Mouse (Mus musculus) cerebellum, adult 11-12 months (tissue): Measurements from ENCODE around the gene Nol11.

Source experiments
- DNase-seq: peaks from one replicate; pipeline ENCODE4 v3.0.0; 2022

The Nol11 gene

DNA sequence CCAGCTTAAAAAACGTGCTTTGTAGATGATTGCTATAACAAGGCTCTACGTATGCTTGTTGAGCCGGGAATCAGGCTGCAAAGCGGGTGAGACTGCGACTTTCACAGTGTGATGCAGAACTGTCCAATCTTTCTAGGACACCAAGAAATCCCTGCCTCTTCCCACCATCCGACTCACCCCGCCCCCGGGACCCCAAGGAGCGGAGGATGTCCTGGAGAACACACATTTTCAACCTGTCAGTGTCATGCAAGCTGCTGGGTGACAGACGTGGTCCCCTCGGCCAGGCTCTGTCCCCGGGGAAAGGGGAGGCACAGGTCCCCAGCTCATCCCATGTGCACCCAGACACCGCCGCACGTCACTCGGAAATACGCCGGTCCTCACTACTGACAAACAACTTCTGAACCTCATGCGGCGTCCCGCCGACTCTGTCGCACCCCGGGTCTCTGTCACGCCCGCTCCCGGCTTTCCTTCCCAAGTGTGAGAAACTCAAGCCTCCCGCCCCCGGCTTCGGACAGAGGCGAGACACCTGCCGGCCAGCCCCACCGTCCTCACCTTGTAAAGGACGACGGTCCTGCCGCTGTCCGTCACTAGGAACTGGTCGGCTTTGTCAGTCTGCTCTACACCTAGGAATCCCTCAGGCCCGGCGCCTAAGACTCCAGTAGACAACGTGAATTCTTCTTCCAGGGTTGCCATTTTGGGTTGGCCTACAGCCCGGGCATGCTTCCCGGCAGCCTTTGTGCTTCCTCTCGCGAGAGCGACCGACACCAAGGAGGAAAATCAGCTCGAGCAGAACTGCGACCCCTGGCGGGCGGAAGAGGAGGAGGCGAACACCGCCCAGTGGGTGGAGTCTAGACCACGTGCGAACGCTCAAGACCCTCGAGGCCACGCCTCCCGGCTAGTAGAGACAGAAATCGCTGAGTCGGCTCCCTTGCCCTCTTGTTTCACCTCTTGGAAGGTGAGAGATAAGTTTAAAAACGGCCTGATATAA is at the start of gene Nol11:
Nol11 (minus strand) TSS at position 817 of the 988 bp plus-strand sequence.
- peak; percentile 98 for DNase-seq

DNA sequence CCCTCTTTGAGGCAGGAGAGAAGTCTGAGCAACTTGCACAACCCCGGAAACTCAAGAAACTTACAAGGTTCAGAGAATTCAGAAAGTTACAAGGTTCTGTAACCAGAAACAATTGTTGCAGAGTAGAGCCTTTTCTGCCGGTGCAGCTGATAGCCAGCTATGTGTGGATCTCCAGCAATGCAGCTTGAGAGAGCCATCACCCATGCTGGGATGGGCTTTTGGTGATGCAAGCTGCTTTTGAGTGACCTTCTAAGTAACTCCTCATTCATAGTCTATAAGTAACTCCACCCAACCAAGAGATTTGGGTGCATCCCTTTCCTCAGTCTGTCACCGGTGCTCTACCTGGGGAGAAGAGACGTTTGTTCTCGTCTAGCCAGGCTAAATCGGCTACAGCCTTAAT is 49.3 kb upstream of the Nol11 start:
- no peak for DNase-seq

DNA sequence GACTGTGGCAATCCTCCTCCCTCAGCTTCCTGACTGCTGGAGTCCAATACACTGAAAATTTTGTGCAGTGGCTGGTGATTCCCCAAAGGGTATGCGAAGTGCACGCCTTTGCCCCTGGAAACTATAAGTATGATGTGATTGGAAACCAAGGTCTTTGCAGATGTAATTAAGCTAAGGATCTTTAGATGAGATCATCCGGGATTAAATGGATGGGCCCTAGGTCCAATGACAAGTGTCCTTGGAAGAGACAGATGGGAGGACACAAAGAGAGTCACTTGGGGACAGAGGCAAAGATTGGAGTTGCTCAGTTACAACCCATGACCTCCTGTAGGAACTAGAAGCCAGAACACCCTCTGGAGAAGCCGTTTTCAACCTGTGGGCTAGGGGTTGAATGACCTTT is 48.4 kb upstream of the Nol11 start:
- DNase-seq = no peak

DNA sequence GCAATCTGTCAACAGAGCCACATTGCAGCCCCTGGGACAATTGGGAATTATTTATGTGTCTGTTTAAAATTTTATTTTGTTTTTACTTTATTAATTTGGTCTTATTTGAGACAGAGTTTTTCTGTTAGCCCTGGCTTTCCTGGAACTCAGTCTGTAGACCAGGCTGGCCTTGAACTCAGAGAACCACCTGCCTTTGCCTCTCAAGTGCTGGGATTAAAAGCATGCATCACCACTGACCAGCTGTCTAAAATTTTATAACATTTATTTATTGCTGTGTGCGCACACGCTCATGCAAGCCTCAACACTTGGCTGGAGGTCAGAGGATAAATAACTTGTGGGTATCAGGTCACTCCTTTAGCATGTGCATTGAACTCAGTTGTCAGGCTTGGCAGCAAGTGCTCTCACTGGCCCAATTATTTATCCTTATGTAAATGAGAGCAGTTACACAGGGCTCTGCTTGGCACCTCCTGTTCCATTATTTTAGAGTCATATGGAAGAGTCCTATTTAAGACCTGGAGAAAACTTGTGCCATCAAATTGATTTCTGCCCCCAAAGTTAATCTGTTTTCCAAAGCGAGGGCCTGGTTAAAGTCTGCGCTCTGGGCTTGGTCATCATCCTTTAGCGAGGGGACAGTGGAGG is 44.2 kb upstream of the Nol11 start:
- no peak for DNase-seq

DNA sequence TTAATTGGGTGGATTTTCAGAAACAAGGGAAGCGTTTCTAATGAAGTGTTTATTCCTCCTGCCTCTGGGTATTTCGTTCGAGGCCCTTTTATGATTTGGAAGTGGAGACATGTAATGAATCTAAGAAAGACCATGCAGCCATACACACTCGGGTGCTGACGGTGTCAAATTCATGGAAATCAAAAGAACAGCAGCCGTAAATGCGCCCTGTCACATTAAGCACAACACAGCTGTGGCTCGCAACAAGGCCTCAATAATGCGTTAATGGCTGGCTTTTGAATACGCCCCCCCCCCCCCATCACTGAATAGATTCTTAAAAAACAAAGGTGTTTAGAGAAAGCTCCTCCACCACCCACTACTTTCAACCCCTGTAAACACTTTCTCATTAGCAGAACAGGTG is 40.9 kb upstream of the Nol11 start:
- no peak for DNase-seq

DNA sequence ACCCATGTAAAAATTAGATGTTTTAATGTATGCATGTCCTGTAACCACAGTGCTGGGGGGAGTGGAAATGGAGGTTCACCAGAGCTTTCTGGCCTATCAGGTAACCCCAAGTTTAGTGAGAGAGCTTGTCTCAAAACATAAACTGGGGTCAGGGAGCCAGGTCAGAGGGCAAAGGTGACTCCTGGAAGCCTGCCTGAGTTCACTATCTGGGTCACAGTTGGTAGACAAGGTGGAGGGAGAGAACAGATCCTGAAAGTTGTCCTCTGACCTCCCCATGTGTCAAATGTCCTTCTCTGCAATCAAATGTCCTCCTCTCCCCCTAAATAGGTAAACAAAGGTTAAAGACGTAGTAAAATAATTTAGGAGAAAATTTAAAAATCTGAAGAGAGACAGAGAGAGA is 37.2 kb upstream of the Nol11 start:
- DNase-seq = no peak

DNA sequence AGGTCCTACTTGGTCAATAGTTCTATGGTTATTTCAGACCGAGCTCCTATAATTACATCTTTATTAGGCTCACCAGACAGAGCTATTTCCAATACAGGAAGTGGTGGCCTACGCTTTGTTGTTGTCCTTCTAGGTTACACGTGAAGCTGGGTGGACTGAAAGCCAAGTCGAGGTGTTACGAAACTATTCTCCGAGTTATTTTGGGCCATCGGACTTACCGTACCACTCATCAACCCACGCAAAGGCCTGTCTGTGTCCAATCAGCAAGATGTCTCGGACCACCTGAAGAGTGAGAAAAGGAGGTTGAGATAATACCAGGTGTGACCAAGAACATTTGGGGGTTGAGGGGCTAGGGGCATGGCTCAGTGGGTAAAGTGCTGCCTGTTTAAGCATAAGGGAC is 36.8 kb upstream of the Nol11 start:
- no peak for DNase-seq

DNA sequence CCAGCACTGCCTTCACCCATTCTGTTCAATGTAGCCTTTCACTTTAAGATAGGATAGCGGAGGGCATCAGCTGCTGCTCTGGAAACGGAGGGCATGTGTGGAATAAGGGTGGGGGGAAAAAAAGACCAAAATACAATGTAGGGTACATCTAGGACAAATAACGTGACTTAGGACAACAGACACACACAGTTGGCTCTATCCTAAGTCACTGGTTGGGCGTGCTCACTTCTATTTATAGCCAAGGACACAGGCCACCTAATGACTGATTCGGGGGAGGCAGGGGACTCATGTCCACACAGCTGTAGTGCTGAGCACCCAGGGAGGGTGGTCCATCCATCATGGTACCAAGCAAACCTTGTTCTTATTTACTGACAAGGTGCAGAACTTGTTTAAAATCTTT is 36.1 kb upstream of the Nol11 start:
- no peak for DNase-seq

DNA sequence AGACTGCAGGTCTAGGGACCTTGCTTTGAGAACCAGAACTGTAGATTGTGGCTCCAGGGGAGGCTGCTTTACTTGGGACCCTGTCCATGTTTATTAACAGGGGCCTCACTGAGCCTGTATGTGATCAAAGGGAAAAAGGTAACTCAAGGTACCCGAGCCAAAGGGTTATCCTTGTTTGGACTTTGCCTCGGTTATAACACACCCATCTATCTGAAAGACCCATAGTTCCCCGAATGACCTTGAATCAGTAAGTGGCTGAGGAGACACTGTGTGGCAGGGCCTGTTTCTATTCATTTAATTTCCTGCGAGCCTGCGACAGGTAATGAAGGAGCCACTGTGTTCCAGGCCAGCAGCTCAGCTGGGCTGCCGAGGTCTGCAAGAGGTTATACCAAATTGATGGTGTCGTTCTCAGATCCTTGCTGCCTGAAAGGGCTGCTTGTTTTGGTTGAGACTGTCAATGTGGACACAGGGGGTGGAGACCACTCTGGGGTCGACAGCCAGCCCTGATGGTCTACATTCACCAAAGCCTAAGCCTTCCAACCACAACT is 34.6 kb upstream of the Nol11 start:
- no peak for DNase-seq

DNA sequence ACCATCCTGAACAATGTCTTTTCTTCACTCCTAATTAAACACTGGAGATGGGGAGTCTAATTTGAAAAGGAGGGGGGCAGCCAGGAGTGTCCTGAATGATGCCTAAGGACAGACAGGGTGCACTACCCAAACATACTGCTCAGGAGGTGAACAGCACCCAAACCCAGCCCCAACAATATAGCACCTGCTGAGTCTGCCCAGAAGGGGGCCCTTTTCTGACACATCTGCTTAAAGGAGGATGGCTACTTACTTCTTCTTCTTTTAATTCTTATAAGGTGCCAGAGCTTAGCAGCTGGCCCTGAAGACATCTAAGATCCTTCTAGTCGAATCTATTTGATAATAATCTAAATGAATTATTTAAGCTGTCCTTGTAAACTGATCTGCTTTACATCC is 34.0 kb upstream of the Nol11 start:
- no peak for DNase-seq

DNA sequence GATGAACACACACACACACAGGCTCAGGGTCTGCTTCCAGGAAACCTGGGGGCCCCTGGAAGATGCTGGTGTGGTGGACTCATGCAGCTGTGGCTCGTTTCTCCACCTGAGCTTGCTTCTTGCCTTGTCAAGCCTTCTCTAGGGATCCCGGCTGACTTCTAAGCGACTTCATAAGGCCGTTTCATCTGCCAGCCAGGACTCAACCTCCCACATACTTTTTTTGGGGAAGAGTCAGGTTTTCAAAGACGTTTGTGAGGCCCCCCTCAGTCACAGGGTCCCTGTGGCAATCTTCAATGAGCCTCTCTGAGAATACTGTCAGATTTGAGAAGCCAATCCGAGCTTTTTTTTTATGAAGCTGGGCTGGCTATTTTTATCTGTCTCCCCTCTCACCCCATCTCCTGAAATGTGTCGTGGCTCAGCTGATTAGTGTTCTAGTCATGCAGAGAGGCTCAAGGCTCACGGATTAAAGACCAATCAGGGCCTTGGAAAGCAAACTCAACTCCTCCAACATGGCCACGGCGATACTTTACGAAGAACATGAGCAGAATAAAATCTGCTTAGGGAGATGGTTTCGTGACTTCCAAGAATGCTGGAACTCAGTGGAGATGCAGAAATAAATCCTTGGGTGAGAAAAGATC is 33.5 kb upstream of the Nol11 start:
- no peak for DNase-seq

DNA sequence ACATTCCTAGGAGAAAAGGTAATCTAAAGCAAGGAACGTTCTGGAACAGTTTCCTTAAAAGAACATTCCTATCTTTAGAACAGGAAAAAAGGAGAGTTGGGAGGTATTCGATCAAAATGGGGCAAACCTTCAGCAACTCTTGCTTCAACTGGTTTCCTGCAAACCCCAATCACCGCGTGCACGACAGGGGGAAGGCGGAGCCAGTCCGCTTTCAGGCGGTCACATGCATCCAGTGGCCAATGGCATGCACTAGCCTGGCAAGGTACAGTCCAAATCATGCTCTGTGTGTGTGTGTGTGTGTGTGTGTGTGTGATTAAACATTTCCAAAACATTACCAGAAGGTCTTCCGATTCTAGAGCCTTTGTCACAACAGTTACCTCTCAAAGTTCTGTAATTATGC is 25.9 kb upstream of the Nol11 start:
- no peak for DNase-seq

DNA sequence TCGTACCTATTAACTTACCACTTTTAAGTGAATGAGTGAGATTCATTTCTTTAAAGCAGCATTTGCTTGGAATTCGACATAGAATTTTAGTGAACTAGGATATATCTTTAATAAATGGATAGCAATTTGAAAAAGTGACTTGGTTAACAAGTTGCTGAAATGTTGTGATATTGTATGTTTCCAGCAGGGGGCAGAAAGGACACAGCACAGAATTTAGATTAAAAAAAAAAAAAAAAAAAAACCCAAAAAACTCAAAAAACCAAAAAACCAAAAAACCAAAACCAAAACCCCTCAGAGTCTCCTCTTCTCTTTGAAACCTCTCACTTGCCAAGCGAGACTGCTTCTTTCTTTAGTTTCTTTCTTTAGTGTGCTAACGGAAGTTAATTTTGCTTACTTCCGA is 24.6 kb upstream of the Nol11 start:
- no peak for DNase-seq

DNA sequence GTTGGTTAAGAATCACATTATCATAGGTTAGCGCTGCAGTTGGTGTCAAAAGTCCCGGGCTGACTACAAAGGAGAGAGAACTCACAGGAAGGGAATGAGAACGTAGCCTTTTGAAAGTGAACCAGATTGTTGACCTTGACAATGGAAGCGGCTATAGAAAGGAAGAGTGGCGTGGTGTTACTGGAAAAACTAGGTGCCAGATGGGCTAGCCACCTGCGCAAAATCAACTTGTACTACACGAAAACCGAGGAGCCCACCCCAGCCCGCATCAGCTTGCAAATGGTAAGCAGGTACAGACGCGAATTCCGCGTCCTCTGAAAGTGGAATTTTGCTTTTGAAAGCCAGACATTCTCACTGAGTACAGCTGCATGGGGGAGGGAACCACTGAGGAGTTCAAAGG is 20.6 kb upstream of the Nol11 start:
- no peak for DNase-seq

DNA sequence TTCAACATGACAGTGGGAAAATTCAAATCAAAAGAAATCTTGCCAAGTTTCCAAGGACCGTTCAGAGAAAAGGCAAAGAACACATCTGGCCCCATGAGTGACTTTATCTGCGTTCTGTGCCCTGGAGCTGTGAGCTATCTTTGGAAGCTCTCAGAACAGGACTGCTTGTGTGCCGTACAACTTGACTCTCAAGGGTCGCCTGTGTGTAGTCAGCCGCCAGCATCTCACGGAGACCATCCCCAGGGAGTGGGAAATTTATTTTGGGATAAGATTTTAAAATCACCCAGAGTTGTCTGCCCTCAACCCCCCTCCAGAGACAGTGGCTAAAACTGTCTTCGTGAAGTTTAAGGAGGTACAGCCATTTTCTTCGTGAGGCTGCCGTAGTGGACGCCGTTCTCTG is 12.6 kb upstream of the Nol11 start:
- DNase-seq = no peak

DNA sequence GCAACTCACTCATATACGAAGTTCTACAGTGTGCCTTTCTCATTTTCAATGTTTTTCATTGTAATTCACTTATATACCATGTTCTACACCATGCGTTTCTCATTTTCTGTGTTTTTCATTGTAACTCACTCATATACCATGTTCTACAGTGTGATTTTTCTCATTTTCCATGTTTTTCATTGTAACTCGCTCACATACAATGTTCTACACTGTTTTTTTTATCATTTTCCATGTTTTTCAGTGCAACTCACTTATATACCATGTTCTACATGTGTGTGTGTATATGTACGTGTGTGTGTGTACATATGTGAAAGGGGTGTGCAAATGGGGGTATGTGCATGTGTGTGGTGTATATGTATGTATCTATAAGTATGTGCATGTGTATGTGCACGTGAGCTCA is 10.1 kb upstream of the Nol11 start:
- no peak for DNase-seq

DNA sequence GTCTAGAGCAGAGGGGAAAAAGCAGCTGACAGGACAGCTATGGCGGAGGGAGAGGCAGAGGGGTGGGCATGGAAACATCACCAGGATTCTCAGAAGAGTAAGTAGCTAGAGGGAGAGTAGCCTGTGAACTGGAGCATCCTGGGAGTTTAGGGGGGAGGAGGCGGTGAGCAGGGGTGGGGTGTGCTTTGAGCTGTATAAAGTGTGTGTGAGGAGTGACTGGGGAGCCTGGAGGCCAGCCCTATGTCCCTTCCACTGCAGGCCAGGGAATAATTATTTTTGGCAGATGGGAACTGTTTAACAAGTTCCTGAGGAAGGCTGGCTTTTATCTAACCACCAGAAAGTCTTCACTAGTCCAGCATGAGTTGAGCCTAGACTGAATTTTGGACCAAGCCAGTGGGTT is 6.2 kb upstream of the Nol11 start:
- no peak for DNase-seq

DNA sequence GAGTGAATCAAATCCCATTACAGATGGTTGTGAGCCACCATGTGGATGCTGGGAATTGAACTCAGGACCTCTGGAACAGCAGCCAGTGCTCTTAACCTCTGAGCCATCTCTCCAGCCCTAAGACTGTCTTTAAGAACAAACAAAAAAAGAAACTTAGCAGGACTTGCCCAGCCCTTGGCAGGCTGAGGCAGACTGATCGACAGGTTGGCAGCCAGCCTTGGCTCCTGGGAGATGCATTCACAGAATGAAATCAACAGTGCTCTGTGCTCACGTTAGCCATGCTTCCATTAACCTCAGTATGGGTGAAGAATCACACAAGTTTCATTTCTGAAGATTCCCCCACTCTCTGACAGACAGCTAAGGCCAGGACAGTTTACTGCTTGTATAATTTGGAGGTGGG is 1.2 kb upstream of the Nol11 start:
- DNase-seq = peak; percentile 14

DNA sequence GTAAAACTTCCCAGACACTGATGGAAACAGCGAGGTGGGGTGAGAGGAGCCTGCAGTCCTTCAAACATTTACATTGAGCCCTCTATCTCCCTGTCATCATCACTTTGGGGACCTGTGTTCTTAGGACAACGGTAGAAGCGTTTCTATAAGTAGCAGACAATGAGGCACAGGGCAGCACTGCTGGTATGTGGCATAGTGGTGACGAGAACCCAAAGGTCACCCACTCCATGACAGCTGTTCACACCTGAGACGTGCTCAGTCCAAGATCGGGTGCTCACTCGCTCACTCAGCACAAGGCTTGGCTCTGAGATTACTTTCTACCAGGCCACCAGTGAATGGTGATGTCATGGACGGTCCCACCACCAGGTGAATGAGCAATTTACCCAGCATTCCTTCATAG is 5.4 kb downstream of the Nol11 start:
- no peak for DNase-seq

DNA sequence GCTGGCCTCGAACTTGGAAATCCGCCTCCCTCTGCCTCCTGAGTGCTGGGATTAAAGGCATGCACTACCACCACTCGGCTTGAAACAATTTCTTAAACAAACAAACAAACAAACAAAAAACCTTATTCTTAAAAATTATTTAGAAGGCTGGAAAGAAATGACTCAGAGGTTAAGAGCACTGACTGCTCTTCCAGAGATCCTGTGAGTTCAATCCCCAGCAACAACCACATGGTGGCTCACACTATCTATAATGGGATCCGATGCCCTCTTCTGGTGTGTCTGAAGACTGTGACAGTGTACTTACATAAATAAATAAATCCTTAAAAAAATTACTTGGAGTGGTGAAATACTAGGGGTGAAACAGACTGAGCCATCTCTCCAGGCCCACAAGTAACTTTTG is 28.0 kb downstream of the Nol11 start:
- DNase-seq = no peak

DNA sequence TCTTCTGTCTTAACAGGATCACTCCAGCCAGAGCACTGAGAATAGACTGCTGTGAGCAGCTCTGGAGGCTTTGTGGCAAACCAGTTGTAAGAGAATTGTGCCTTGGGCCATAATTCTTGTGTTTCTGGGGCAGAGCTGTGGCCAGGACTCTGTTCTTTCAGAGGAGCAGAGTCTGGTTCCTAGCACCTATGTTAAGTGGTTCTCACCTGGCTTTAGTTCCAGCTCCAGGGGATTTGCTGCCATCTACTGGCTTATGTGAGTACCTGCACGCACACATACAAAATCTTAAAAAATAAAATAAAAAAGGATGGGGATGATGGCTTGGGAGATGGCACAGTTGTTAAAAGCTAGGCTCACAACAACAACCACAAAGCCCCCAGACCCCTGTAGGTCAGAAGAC is 30.1 kb downstream of the Nol11 start:
- DNase-seq = no peak

DNA sequence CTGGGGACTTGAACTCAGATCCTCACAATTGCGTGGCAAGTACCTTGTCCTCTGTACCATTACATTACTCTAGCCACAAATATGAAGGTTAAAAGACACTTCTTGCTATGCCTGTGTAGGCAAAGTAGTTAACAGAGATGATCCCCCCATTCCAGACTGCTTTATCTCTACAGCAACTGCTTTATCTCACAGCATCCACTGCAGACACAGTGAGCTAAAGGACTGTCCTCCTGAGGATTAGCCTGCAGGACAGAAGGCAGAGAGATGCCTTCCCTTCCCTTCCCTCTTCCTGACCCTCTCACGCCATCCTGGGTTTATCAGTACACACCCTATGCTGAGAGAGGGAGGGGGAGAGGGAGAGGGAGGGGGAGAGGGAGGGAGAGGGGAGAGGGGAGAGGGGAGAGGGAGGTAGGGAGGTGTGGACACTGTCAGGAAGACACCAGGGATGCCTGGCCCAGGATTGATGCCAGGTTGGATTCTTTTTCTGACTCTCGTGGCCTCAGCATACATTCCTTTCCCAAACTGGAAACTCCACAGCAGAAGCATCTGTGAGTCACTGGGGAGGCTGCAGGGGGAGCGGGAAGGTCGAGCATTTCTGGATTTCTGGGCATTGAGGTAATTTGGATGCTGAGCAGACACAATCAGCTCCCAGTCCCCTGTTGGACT is 32.1 kb downstream of the Nol11 start:
- DNase-seq = no peak

DNA sequence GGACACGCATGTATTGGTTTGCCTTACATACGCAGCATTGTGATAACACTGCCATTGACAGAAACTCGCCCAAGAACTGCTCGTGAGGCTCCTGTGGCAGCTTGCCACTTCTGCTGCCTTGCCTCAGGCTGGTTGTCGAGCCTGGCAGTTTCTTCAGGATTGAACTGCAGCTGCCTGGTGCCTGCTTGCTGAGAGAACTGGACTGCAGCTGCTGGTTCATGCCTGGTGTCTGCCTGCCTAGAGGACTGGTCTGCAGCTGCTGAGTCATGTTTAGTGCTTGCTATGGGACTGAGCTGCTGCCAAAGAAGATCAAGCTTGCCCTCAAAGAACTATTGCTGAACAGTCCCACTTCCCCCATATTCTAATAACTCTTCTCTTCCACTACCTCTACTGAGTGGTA is 33.9 kb downstream of the Nol11 start:
- DNase-seq = no peak
